Mouse (Mus musculus): Measurements from ENCODE around the gene Cela1. TPM values are rescaled to one million over a fixed set of nuclear protein-coding genes. Genes with fewer than 3 reads are reported as not detected.

The Cela1 gene
- polyA plus RNA-seq, 1 experiment from 2014 or later: 6.2 TPM

DNA sequence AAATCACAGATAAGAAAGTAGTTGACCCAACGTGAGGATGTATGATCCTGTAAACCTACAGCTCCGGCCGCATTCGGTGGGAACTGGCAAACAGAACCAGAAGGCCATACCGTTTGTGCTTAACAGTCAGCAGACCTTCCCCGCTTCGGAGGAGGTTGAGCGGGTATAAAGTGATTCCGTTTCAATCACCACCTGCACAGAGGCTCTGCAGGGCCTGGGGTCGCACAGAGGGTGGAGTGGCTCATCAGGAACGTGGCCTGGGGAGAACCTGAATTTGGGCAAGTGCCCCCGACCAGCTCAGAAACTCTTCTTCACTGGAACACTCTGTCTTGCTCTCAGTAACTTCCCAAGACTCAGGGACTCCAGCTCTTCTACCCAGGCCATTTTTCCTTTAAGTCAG lies 20.9 kb downstream of the Cela1 start:
- no peak overlapping the region for H3K4me2 ChIP-seq (replicated peaks; ENCODE audit: low read depth, low read length)
- H3K36me3 ChIP-seq (ENCODE audit: control insufficient read depth, insufficient read depth, low read length): no peaks in the 10 kb centered on the region
- WGBS: 16% methylated on average over 12 of the region's 12 CpGs
- H3K9ac ChIP-seq (replicated peaks; ENCODE audit: low read depth, low read length): no peak overlapping the region
- H3K9me3 ChIP-seq (ENCODE audit: control insufficient read depth, low read depth, low read length): no peaks in the 10 kb centered on the region
- H3K27ac ChIP-seq (ENCODE audit: low read length): peak overlapping the region; percentile 7; the same call in 1 of the 2 replicates
- H3K4me3 ChIP-seq (ENCODE audit: low read depth, low read length): no peak overlapping the region
- no peak for ATAC-seq (ENCODE audit: insufficient number of reproducible peaks, insufficient read depth, low FRiP score, low read depth)
- H3K4me1 ChIP-seq (ENCODE audit: control insufficient read depth, insufficient read depth, low read length): peaks cover 19% of the 10 kb centered on the region; the same call in 1 of the 2 replicates
- no peaks in the 10 kb centered on the region for H3K27me3 ChIP-seq (ENCODE audit: control insufficient read depth, insufficient read depth, low read length)

GRCm38 (mm10) chr15:100666219-100666696 lies 21.5 kb downstream of the Cela1 start:
- no peak for ATAC-seq (ENCODE audit: insufficient number of reproducible peaks, insufficient read depth, low FRiP score, low read depth)
- H3K4me1 ChIP-seq (ENCODE audit: control insufficient read depth, insufficient read depth, low read length): peaks cover 19% of the 10 kb centered on the region; the same call in 1 of the 2 replicates
- H3K27ac ChIP-seq (ENCODE audit: low read length): no peak overlapping the region; the same call in 1 of the 2 replicates
- WGBS: 6% methylated on average over 7 of the region's 7 CpGs
- no peaks in the 10 kb centered on the region for H3K9me3 ChIP-seq (ENCODE audit: control insufficient read depth, low read depth, low read length)
- H3K27me3 ChIP-seq (ENCODE audit: control insufficient read depth, insufficient read depth, low read length): no peaks in the 10 kb centered on the region
- H3K9ac ChIP-seq (replicated peaks; ENCODE audit: low read depth, low read length): no peak overlapping the region
- H3K36me3 ChIP-seq (ENCODE audit: control insufficient read depth, insufficient read depth, low read length): no peaks in the 10 kb centered on the region
- H3K4me2 ChIP-seq (replicated peaks; ENCODE audit: low read depth, low read length): no peak overlapping the region
- no peak overlapping the region for H3K4me3 ChIP-seq (ENCODE audit: low read depth, low read length)

DNA sequence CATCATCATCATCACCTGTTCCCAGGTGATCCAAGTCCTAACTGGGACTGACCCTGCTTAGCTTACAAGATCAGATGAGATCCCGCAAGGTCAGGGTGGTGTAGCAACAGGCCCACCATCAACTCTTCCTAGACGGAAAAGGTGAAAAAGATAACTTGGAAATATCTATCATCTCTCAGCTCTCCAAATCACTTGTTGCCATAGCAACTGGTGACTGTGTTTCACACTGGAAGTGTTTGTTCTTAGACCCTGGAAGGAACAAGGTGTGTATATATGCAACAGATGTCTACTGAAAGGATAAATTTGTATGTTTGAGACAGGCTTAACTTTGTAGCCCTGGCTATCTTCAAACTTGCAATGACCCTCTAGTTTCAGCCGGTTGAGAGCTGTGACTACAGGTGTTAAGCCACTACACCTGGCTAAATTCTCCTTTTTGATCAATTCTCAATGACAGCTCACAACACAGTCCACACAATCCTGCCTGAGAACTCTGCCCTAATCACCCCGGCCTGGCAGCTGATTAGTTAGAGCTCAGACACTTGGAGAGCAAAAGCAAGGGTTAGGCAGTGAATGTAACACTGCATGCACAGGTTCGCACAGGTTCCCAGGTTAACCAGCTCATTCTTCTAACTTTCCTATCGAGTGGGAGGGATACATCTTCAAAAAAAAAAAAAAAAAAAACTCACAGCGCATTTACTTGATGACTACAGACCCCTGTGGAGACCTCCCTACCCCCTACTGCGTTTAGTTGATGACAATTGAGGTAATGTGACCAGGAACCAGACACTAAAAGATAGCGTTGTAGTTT lies 22.1 kb downstream of the Cela1 start:
- H3K9ac ChIP-seq (replicated peaks; ENCODE audit: low read depth, low read length): no peak overlapping the region
- H3K27ac ChIP-seq (ENCODE audit: low read length): no peak overlapping the region; the same call in 1 of the 2 replicates
- no peaks in the 10 kb centered on the region for H3K36me3 ChIP-seq (ENCODE audit: control insufficient read depth, insufficient read depth, low read length)
- peaks cover 19% of the 10 kb centered on the region; the same call in 1 of the 2 replicates for H3K4me1 ChIP-seq (ENCODE audit: control insufficient read depth, insufficient read depth, low read length)
- WGBS: 29% methylated on average over 9 of the region's 9 CpGs
- no peak overlapping the region for H3K4me3 ChIP-seq (ENCODE audit: low read depth, low read length)
- ATAC-seq (ENCODE audit: insufficient number of reproducible peaks, insufficient read depth, low FRiP score, low read depth): no peak
- H3K4me2 ChIP-seq (replicated peaks; ENCODE audit: low read depth, low read length): no peak overlapping the region
- H3K9me3 ChIP-seq (ENCODE audit: control insufficient read depth, low read depth, low read length): no peaks in the 10 kb centered on the region
- no peaks in the 10 kb centered on the region for H3K27me3 ChIP-seq (ENCODE audit: control insufficient read depth, insufficient read depth, low read length)

GRCm38 (mm10) chr15:100664813-100665274 lies 22.9 kb downstream of the Cela1 start:
- Histone ChIP-seq H3K9ac (replicated peaks; ENCODE audit: low read depth, low read length) (no peak overlapping the region), H3K9me3 (ENCODE audit: control insufficient read depth, low read depth, low read length) (no peaks in the 10 kb centered on the region), H3K27me3 (ENCODE audit: control insufficient read depth, insufficient read depth, low read length) (no peaks in the 10 kb centered on the region), H3K4me1 (ENCODE audit: control insufficient read depth, insufficient read depth, low read length) (peaks cover 19% of the 10 kb centered on the region; the same call in 1 of the 2 replicates), H3K4me3 (ENCODE audit: low read depth, low read length) (no peak overlapping the region), H3K36me3 (ENCODE audit: control insufficient read depth, insufficient read depth, low read length) (no peaks in the 10 kb centered on the region), H3K4me2 (replicated peaks; ENCODE audit: low read depth, low read length) (no peak overlapping the region), H3K27ac (ENCODE audit: low read length) (no peak overlapping the region)
- no peak for ATAC-seq (ENCODE audit: insufficient number of reproducible peaks, insufficient read depth, low FRiP score, low read depth)
- 71% methylated on average over 9 of the region's 9 CpGs for WGBS

DNA sequence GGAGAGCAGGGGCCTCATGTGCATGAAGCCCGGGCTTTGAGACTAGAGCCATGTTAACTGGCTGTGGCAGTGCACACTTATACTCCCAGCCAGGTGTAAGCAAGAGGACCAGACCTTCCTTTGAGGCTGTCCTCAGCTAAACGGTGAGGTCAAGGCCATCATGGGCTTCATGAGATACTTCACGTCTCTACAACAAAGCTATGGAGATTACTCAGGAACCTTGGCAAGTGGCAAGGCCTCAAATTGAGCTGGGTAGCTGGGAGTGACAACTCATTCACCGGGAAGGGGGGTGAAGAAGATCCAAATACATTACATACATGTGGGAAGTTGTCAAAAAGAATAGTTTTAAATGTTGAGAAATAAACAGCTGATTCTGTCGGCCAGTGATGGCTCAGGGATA lies 26.9 kb downstream of the Cela1 start:
- Histone ChIP-seq H3K9me3 (ENCODE audit: control insufficient read depth, low read depth, low read length) (no peaks in the 10 kb centered on the region), H3K27me3 (ENCODE audit: control insufficient read depth, insufficient read depth, low read length) (no peaks in the 10 kb centered on the region), H3K4me1 (ENCODE audit: control insufficient read depth, insufficient read depth, low read length) (peaks cover 5% of the 10 kb centered on the region; the same call in 1 of the 2 replicates), H3K9ac (replicated peaks; ENCODE audit: low read depth, low read length) (no peak overlapping the region), H3K4me2 (replicated peaks; ENCODE audit: low read depth, low read length) (no peak overlapping the region), H3K27ac (ENCODE audit: low read length) (no peak overlapping the region), H3K36me3 (ENCODE audit: control insufficient read depth, insufficient read depth, low read length) (no peaks in the 10 kb centered on the region), H3K4me3 (ENCODE audit: low read depth, low read length) (no peak overlapping the region)
- 93% methylated on average over 5 of the region's 5 CpGs for WGBS
- ATAC-seq (ENCODE audit: insufficient number of reproducible peaks, insufficient read depth, low FRiP score, low read depth): no peak

DNA sequence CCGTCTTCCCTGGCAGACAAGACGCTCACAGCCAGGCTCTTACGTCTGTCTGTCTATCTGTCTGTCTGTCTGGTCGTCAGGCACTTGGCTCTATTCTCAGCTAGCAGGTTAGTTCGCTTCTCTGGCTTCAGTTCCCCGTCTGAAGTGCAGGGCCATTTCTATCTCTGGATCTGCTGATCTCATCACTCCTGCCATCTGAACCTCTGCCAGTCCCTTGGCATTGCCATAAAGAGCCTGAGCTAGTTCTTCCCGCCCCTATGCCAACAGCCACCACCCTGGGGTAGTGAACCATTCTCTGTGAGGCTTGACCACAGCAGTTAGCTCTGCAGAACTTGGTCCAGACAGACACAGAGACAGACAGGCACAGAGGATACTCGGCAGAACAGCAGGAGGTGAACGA lies 27.4 kb downstream of the Cela1 start:
- Histone ChIP-seq H3K4me2 (replicated peaks; ENCODE audit: low read depth, low read length) (no peak overlapping the region), H3K27me3 (ENCODE audit: control insufficient read depth, insufficient read depth, low read length) (no peaks in the 10 kb centered on the region), H3K27ac (ENCODE audit: low read length) (no peak overlapping the region), H3K36me3 (ENCODE audit: control insufficient read depth, insufficient read depth, low read length) (no peaks in the 10 kb centered on the region), H3K9ac (replicated peaks; ENCODE audit: low read depth, low read length) (no peak overlapping the region), H3K9me3 (ENCODE audit: control insufficient read depth, low read depth, low read length) (no peaks in the 10 kb centered on the region), H3K4me1 (ENCODE audit: control insufficient read depth, insufficient read depth, low read length) (no peaks in the 10 kb centered on the region), H3K4me3 (ENCODE audit: low read depth, low read length) (no peak overlapping the region)
- ATAC-seq (ENCODE audit: insufficient number of reproducible peaks, insufficient read depth, low FRiP score, low read depth): no peak
- WGBS: 86% methylated on average over 9 of the region's 9 CpGs

GRCm38 (mm10) chr15:100655201-100655600 lies 32.5 kb downstream of the Cela1 start:
- no peaks in the 10 kb centered on the region for H3K9me3 ChIP-seq (ENCODE audit: control insufficient read depth, low read depth, low read length)
- H3K4me1 ChIP-seq (ENCODE audit: control insufficient read depth, insufficient read depth, low read length): no peaks in the 10 kb centered on the region
- H3K9ac ChIP-seq (replicated peaks; ENCODE audit: low read depth, low read length): no peak overlapping the region
- WGBS: 83% methylated on average over 5 of the region's 5 CpGs
- no peak overlapping the region for H3K27ac ChIP-seq (ENCODE audit: low read length)
- no peaks in the 10 kb centered on the region for H3K27me3 ChIP-seq (ENCODE audit: control insufficient read depth, insufficient read depth, low read length)
- no peak for ATAC-seq (ENCODE audit: insufficient number of reproducible peaks, insufficient read depth, low FRiP score, low read depth)
- H3K4me3 ChIP-seq (ENCODE audit: low read depth, low read length): no peak overlapping the region
- H3K4me2 ChIP-seq (replicated peaks; ENCODE audit: low read depth, low read length): no peak overlapping the region
- H3K36me3 ChIP-seq (ENCODE audit: control insufficient read depth, insufficient read depth, low read length): no peaks in the 10 kb centered on the region

GRCm38 (mm10) chr15:100654271-100654670 lies 33.5 kb downstream of the Cela1 start:
- H3K4me2 ChIP-seq (replicated peaks; ENCODE audit: low read depth, low read length): no peak overlapping the region
- no peak overlapping the region for H3K9ac ChIP-seq (replicated peaks; ENCODE audit: low read depth, low read length)
- H3K27ac ChIP-seq (ENCODE audit: low read length): no peak overlapping the region
- WGBS: 83% methylated on average over 1 of the region's 1 CpGs
- H3K36me3 ChIP-seq (ENCODE audit: control insufficient read depth, insufficient read depth, low read length): no peaks in the 10 kb centered on the region
- no peaks in the 10 kb centered on the region for H3K9me3 ChIP-seq (ENCODE audit: control insufficient read depth, low read depth, low read length)
- no peaks in the 10 kb centered on the region for H3K27me3 ChIP-seq (ENCODE audit: control insufficient read depth, insufficient read depth, low read length)
- no peak overlapping the region for H3K4me3 ChIP-seq (ENCODE audit: low read depth, low read length)
- no peak for ATAC-seq (ENCODE audit: insufficient number of reproducible peaks, insufficient read depth, low FRiP score, low read depth)
- no peaks in the 10 kb centered on the region for H3K4me1 ChIP-seq (ENCODE audit: control insufficient read depth, insufficient read depth, low read length)
